Mouse (Mus musculus): ENCODE results near the gene Esrrg. TPM values are rescaled to one million over a fixed set of nuclear protein-coding genes. Genes with fewer than 3 reads are reported as not detected.

Esrrg gene
- total RNA-seq, 2 experiments from 2014 or later: 10.8 to 20.8 TPM

GRCm38 (mm10) chr1:187649871-187650270 is 41.3 kb downstream of the Esrrg start:
- no peak for DNase-seq

GRCm38 (mm10) chr1:187650786-187651687 is 42.4 kb downstream of the Esrrg start:
- DNase-seq: peak in 1 of 2 experiments; percentile 33

GRCm38 (mm10) chr1:187651688-187652241 is 43.2 kb downstream of the Esrrg start:
- peak; percentile 51 to 68 for DNase-seq

GRCm38 (mm10) chr1:187652445-187652844 is 43.9 kb downstream of the Esrrg start:
- peak; percentile 19 to 44 for DNase-seq

GRCm38 (mm10) chr1:187653390-187653789 is 44.8 kb downstream of the Esrrg start:
- DNase-seq: peak in 1 of 2 experiments; percentile 57

GRCm38 (mm10) chr1:187660963-187661362 is 52.4 kb downstream of the Esrrg start:
- no peak for DNase-seq

- peak; percentile 31 to 60 for DNase-seq
These were observed 53.6 kb downstream of the Esrrg start for GRCm38 (mm10) chr1:187662083-187662609.

- no peak for DNase-seq
These were observed 54.8 kb downstream of the Esrrg start for GRCm38 (mm10) chr1:187663376-187663775.

- no peak for DNase-seq
These were observed 55.7 kb downstream of the Esrrg start for GRCm38 (mm10) chr1:187664261-187664660.

GRCm38 (mm10) chr1:187665901-187666600 is 57.5 kb downstream of the Esrrg start:
- no peak for DNase-seq

GRCm38 (mm10) chr1:187669746-187670145 is 61.2 kb downstream of the Esrrg start:
- peak in 1 of 2 experiments; percentile 53 for DNase-seq

- no peak for DNase-seq
These were observed 63.9 kb downstream of the Esrrg start for GRCm38 (mm10) chr1:187672446-187672845.

- no peak for DNase-seq
These were observed 66.2 kb downstream of the Esrrg start for GRCm38 (mm10) chr1:187674771-187675186.

GRCm38 (mm10) chr1:187676626-187677025 is 68.0 kb downstream of the Esrrg start:
- no peak for DNase-seq

GRCm38 (mm10) chr1:187679246-187679645 is 70.7 kb downstream of the Esrrg start:
- no peak for DNase-seq

GRCm38 (mm10) chr1:187684519-187684918 is 75.9 kb downstream of the Esrrg start:
- no peak for DNase-seq

GRCm38 (mm10) chr1:187691846-187692525 is 83.4 kb downstream of the Esrrg start:
- DNase-seq: no peak

GRCm38 (mm10) chr1:187694865-187695264 is 86.3 kb downstream of the Esrrg start:
- DNase-seq: no peak

- peak in 1 of 2 experiments; percentile 18 for DNase-seq
These were observed 89.6 kb downstream of the Esrrg start for GRCm38 (mm10) chr1:187698201-187698600.

- no peak for DNase-seq
These were observed 92.4 kb downstream of the Esrrg start for GRCm38 (mm10) chr1:187700963-187701362.

- DNase-seq: no peak
These were observed 96.3 kb downstream of the Esrrg start for GRCm38 (mm10) chr1:187704921-187705320.

- DNase-seq: no peak
These were observed 96.8 kb downstream of the Esrrg start for GRCm38 (mm10) chr1:187705348-187705747.

Measured in adrenal gland, postnatal 36 days (tissue).